Mouse (Mus musculus): Measurements from ENCODE around the gene Afg1l. TPM values are rescaled to one million over a fixed set of nuclear protein-coding genes. Genes with fewer than 3 reads are reported as not detected.

The Afg1l gene
- polyA plus RNA-seq, 1 experiment = 9.4 TPM

DNA sequence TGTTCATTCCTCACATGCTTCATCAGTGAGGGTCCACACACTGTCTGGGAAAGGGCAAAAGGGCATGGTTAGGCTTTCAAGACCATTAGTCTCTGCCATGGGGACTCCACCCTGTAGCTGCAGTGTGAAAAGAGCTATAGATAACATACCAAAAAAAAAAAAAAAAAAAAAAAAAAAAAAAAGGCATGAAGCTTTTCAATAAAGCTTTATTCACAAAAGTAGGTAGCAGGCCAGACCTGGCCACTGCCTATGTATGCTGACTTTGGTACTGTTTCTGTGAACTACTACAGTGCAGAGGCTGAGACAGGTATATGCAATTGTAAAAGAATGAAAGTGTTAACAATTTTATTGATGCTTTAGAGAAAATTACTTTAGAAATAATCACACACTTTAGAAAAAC is 90.2 kb downstream of the Afg1l start:
- peaks cover 7% of the 10 kb centered on the region for H3K9me3 ChIP-seq
- TF ChIP-seq GATA1 (IDR thresholded peaks at IDR 0.05; ENCODE audit: borderline replicate concordance, low read length) (no peak), FLI1 (IDR thresholded peaks at IDR 0.05; ENCODE audit: low read length) (no peak)
- H3K4me1 ChIP-seq = no peaks in the 10 kb centered on the region
- H3K4me3 ChIP-seq (replicated peaks) = no peak overlapping the region
- no peaks in the 10 kb centered on the region for H3K27me3 ChIP-seq (replicated peaks)
- H3K36me3 ChIP-seq (replicated peaks; ENCODE audit: low read length) = peaks cover 9% of the 10 kb centered on the region

DNA sequence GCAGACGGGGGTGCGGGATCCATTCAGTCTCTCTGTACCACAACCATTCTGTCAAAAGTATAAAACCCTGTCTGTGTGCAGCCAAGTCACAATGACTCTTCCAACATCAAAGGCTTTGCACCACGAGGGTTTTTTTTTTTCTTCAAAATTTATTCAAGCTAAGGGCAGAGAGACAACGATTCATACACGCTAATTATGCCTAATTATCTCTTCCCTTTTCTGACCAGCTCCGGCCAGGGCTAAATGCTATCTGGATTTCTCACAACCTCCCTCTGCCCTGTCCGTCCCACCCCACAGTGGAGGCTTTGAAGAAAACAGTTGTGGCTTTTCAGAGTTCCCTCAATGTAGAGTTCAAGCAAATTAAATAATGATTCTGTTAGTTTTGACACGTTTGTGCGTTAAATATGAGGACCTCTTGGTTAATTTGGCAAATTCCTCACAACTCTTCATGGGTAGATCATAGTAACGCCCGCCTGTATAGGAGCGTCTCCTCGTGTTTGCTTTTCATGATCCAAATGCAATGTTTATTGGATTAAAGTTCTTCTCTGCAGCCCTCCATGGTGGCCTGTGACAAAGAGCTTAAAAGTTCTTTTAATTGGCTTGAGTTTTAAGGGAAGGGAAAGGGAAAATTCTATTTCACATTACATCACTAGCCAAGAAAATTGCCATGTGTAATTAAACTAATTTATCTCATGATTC is 93.3 kb downstream of the Afg1l start:
- no peaks in the 10 kb centered on the region for H3K27me3 ChIP-seq (replicated peaks)
- no peak for TF ChIP-seq GATA1 (IDR thresholded peaks at IDR 0.05; ENCODE audit: borderline replicate concordance, low read length)
- no peak for TF ChIP-seq FLI1 (IDR thresholded peaks at IDR 0.05; ENCODE audit: low read length)
- H3K9me3 ChIP-seq = no peaks in the 10 kb centered on the region
- no peaks in the 10 kb centered on the region for H3K36me3 ChIP-seq (replicated peaks; ENCODE audit: low read length)
- H3K4me3 ChIP-seq (replicated peaks) = no peak overlapping the region
- no peaks in the 10 kb centered on the region for H3K4me1 ChIP-seq

DNA sequence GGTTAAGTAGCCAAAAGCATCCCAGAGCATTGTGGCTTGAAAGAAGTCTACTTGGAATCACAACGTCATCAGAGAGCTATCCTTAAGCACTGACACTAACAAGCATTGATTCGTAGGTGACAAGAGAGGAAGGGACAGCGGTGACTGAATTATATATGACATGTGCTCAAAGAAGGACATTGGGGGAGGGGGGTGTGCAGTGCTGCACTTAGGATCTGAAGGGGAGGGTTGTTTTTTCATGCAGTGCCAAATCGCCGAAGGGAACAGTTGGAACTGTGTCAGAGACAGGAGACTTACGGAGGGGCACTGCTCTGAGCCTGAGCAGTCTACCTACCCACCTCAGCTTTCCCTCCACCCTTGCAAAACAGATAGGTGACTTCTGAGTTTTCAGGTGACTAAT is 94.7 kb downstream of the Afg1l start:
- no peak for TF ChIP-seq GATA1 (IDR thresholded peaks at IDR 0.05; ENCODE audit: borderline replicate concordance, low read length)
- TF ChIP-seq FLI1 (IDR thresholded peaks at IDR 0.05; ENCODE audit: low read length) = no peak
- no peaks in the 10 kb centered on the region for H3K4me1 ChIP-seq
- H3K4me3 ChIP-seq (replicated peaks) = no peak overlapping the region
- H3K27me3 ChIP-seq (replicated peaks) = no peaks in the 10 kb centered on the region
- no peaks in the 10 kb centered on the region for H3K36me3 ChIP-seq (replicated peaks; ENCODE audit: low read length)
- no peaks in the 10 kb centered on the region for H3K9me3 ChIP-seq

DNA sequence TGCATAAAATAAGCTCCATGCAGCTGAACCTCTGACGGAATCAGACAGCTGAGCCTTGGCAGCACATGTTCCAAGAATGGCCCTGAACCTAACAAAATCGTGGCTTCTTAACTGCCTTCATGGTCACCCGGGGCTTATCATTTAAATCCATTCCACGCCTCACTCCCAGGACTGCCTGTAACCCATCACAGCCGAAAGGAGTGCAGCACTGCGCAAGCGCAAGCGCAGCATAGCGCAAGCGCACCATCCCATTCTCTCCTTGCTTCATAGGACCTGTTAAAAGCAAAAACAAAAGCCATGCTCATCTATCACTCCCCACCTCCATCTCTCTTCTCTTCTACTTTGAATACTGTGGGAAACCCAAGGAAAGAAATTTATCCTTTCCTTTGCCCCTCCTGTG is 114.1 kb downstream of the Afg1l start:
- Histone ChIP-seq H3K36me3 (replicated peaks; ENCODE audit: low read length) (peaks cover 6% of the 10 kb centered on the region), H3K4me3 (replicated peaks) (no peak overlapping the region), H3K9me3 (peaks cover 4% of the 10 kb centered on the region; the same call in 1 of the 2 replicates), H3K27me3 (replicated peaks) (no peaks in the 10 kb centered on the region), H3K4me1 (peaks cover 5% of the 10 kb centered on the region; the same call in 1 of the 2 replicates)
- TF ChIP-seq GATA1 (IDR thresholded peaks at IDR 0.05; ENCODE audit: borderline replicate concordance, low read length) (no peak), FLI1 (IDR thresholded peaks at IDR 0.05; ENCODE audit: low read length) (no peak)

DNA sequence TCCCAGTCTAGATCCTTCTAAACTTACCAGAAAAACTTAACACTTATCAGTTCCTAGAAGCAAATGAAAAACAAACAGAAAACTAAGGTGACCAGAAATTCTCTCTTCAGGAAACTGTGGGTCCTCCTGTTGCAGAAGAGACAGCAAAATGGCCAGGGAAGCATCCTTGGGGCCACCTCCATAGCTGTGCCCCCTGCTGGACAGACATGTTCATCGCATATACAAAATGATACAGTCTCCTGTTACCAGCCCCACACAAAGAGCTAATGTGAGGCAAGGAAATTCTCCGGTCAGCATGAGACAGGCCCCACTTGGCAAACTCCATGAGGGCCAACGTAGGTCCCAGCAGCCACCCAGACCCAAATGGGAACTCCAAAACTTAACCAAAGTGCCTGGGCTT is 122.4 kb downstream of the Afg1l start:
- no peak overlapping the region for H3K4me3 ChIP-seq (replicated peaks)
- H3K27me3 ChIP-seq (replicated peaks) = no peaks in the 10 kb centered on the region
- H3K9me3 ChIP-seq = 0 out of 2 replicates have a peak, but pooled peaks cover 5% of the 10 kb centered on the region
- H3K36me3 ChIP-seq (replicated peaks; ENCODE audit: low read length) = peaks cover 25% of the 10 kb centered on the region
- TF ChIP-seq GATA1 (IDR thresholded peaks at IDR 0.05; ENCODE audit: borderline replicate concordance, low read length) = no peak
- no peak for TF ChIP-seq FLI1 (IDR thresholded peaks at IDR 0.05; ENCODE audit: low read length)
- peaks cover 5% of the 10 kb centered on the region; the same call in 1 of the 2 replicates for H3K4me1 ChIP-seq

DNA sequence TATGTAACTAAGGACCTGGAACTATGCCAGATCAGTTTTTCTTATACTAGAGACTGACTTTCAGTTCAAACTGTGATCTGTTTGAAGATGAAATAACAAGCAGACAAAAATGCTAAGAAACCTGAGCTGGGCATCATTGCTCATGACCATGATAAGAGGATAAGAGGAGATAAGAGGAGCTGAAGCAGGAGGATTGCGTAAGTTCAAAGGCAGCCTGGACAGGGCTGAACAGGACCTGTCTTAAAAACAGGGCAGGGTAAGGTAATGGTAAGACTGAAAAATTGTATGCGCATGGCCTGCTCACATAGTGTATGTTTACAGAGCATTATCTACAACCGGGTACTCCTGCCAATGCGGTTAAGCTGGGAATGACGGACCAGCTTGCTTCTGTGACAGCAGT is 130.4 kb downstream of the Afg1l start:
- Histone ChIP-seq H3K4me3 (replicated peaks) (no peak overlapping the region), H3K27me3 (replicated peaks) (no peaks in the 10 kb centered on the region), H3K9me3 (no peaks in the 10 kb centered on the region), H3K4me1 (no peaks in the 10 kb centered on the region), H3K36me3 (replicated peaks; ENCODE audit: low read length) (peaks cover 18% of the 10 kb centered on the region)
- TF ChIP-seq FLI1 (IDR thresholded peaks at IDR 0.05; ENCODE audit: low read length) = no peak
- no peak for TF ChIP-seq GATA1 (IDR thresholded peaks at IDR 0.05; ENCODE audit: borderline replicate concordance, low read length)

DNA sequence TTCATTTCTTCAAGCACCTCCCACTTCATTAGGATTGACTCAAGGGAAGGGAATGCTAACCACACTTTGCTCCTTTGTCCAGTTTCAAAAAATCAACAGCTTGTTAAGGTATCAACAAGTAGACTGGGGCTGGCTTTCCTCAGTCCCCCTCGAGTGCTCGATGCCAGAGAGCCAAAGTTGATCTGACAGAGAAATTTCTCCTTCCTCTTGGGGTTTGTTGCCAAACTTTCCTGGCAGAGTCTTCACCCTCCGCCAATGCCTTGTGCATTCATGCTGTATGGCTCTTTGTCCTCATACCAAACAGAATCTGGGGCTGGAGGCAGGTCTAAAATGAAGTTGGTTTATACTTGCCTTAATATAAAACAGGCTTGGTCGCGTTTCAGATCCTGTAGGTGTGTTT is 131.2 kb downstream of the Afg1l start:
- Histone ChIP-seq H3K9me3 (no peaks in the 10 kb centered on the region), H3K27me3 (replicated peaks) (no peaks in the 10 kb centered on the region), H3K4me1 (no peaks in the 10 kb centered on the region), H3K4me3 (replicated peaks) (no peak overlapping the region), H3K36me3 (replicated peaks; ENCODE audit: low read length) (peaks cover 14% of the 10 kb centered on the region)
- no peak for TF ChIP-seq FLI1 (IDR thresholded peaks at IDR 0.05; ENCODE audit: low read length)
- no peak for TF ChIP-seq GATA1 (IDR thresholded peaks at IDR 0.05; ENCODE audit: borderline replicate concordance, low read length)

DNA sequence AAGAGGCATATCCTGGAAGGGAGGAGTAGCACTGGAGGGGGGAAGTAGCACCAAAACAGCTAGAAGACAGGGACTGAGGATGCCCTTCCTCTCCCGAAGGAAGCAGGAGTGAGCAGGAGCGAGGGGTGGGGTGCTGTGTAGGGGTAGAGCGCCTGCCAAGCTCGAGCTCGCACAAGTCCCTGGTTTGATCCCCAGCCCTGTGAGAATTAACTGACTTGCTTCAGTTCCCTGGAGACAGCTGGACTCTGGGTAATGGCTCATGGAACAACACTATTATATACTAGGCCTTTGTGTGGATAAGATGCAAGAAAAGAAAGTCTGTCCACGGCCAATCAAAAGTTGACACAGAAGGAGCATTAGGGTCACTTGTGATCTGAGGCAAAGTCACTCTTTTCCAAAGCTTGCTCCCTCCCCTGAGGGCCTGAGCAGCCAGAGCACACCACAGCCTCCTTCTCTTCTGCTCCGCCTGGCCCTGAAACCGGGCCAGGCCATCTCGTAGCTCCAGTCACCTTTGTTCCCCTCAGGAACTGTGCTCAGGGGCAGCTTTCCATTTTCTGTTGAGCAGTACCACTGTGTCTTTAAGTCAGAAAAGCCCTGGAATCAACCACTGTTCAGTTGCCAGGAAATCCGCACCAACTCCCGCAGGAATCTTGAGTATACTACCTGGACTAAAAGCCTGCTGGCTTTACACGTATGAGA is 132.0 kb downstream of the Afg1l start:
- Histone ChIP-seq H3K4me1 (no peaks in the 10 kb centered on the region), H3K9me3 (no peaks in the 10 kb centered on the region), H3K36me3 (replicated peaks; ENCODE audit: low read length) (peaks cover 14% of the 10 kb centered on the region), H3K4me3 (replicated peaks) (no peak overlapping the region), H3K27me3 (replicated peaks) (no peaks in the 10 kb centered on the region)
- TF ChIP-seq GATA1 (IDR thresholded peaks at IDR 0.05; ENCODE audit: borderline replicate concordance, low read length) = no peak
- TF ChIP-seq FLI1 (IDR thresholded peaks at IDR 0.05; ENCODE audit: low read length) = no peak

DNA sequence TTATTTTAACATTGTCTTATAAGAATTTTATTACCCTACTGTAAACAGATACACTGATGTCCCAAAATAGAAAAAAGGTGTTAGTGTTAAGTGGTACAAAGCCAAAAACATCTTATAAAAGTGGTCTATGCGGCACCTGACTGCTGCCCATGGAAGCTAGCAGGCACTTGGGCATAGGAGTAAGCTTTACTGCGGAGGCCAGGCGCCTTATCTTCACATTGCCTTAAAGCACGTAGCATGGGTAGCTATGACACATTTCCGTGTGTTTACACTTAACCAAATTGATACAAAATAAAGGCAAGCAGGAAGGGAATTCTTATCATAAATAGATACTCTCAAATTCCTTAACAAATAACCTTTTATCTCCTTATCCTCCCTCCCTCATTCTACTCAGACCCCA is 135.7 kb downstream of the Afg1l start:
- Histone ChIP-seq H3K4me3 (replicated peaks) (no peak overlapping the region), H3K27me3 (replicated peaks) (no peaks in the 10 kb centered on the region), H3K9me3 (no peaks in the 10 kb centered on the region), H3K36me3 (replicated peaks; ENCODE audit: low read length) (peaks cover 33% of the 10 kb centered on the region), H3K4me1 (no peaks in the 10 kb centered on the region)
- TF ChIP-seq FLI1 (IDR thresholded peaks at IDR 0.05; ENCODE audit: low read length) (no peak), GATA1 (IDR thresholded peaks at IDR 0.05; ENCODE audit: borderline replicate concordance, low read length) (no peak)

DNA sequence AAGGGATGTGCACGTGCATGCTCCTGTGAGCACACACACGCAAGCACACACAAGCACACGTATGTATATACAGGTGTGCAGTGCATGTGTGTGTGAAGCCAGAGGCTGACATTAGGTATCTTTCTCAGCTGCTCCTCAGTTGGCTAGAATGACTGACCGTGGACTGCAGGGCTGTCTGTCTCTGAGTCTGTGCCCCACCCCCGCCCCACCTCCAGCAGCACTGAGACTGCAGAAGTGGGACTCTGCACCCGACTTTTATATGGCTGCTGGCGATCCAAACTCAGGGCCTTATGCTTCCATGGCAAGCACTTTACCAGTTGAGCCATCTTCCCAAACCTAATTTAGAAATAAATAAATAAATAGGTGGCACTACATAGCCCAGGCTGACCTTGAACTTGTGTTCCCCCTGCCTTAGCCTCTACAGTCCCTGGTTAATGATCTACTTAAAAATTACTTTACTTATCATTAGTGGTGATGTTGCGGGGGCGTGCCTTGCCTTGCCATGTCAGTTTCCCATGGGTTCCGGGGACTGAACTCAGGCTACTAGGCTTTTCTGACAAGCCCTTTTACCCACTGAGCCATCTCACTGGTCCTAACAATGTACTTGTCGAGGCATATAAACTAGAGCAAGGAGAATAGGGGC is 136.4 kb downstream of the Afg1l start:
- H3K4me1 ChIP-seq = no peaks in the 10 kb centered on the region
- no peak for TF ChIP-seq GATA1 (IDR thresholded peaks at IDR 0.05; ENCODE audit: borderline replicate concordance, low read length)
- TF ChIP-seq FLI1 (IDR thresholded peaks at IDR 0.05; ENCODE audit: low read length) = no peak
- H3K9me3 ChIP-seq = no peaks in the 10 kb centered on the region
- H3K36me3 ChIP-seq (replicated peaks; ENCODE audit: low read length) = peaks cover 33% of the 10 kb centered on the region
- no peak overlapping the region for H3K4me3 ChIP-seq (replicated peaks)
- no peaks in the 10 kb centered on the region for H3K27me3 ChIP-seq (replicated peaks)

Data from megakaryocyte, embryonic 14.5 days (primary cell).